Mouse (Mus musculus) lung, adult 2 months (tissue): Measurements from ENCODE around the gene Rtbdn.

Source experiments
- CTCF ChIP-seq: fragments of 200-500 bp; IDR thresholded peaks from 2 replicates; pipeline ENCODE4 v1.5.1; 2011; ENCODE audit warnings: mild to moderate bottlenecking, low read length, control low read depth; ENCODE audit not compliant: insufficient read depth
- POLR2A ChIP-seq: fragments of 200-500 bp; IDR thresholded peaks from 2 replicates; pipeline ENCODE4 v1.6.1; 2011; ENCODE audit warnings: low read depth, mild to moderate bottlenecking, control low read depth, low read length, borderline replicate concordance; ENCODE audit errors: extremely low read depth

DNA sequence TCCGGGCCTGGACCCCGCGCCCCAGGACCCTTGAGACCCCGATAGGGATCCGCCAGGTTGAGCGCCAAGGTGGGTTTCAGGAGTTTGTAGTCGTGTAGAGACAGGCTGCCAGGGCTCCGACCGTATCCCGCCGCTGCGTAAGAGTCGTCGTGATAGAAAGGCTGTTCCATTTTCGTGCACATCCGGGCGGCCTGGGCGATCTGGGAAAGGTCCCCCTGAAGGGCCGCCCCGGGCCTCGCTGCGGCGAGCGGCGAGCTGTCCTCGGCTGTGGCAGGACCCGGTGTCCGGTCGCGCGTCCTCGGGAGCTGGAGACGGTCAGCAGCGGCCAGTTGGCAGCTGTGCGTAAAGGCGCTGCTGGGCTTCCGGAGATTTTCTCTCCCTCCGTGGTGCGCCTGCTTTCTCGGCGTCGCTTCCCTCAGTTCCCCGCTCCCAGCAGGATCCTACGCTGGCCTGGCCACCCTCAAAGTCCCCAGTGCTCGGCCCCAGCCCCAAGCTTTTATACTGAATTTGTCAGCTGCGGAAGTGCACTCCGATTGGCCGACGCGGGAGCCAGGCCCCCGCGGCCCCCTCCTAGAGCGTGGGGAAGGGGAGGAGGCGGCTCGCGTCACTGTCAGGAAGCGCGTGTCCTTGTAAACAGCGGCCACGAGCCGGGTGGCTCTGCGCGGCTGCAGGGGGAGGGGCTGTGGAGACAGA, 31.6 kb downstream of the Rtbdn start, which contains the start of gene Junb:
- TF ChIP-seq CTCF (no peak), POLR2A (peak; percentile 100)
